Mouse (Mus musculus) kidney, embryonic 14.5 days (tissue): ENCODE data around the gene Car6. TPM values are rescaled to one million over a fixed set of nuclear protein-coding genes. Genes with fewer than 3 reads are reported as not detected.

Source experiments
- ATAC-seq: fragments of 200-750 bp; cut with Nextera tagmentation; 2 replicates; pipeline ENCODE4 v1.8.0; 2017; ENCODE audit warnings: moderate number of reproducible peaks, mild to moderate bottlenecking, moderate TSS enrichment, moderate library complexity; ENCODE audit not compliant: low FRiP score, low TSS enrichment
- H3K27ac ChIP-seq: fragments of 300-500 bp; sonication (generic); 2 replicates; pipeline ENCODE4 v1.5.1; 2014; ENCODE audit warnings: low read depth, mild to moderate bottlenecking, low read length, moderate library complexity, mixed read lengths
- H3K27me3 ChIP-seq: fragments of 300-500 bp; sonication (generic); 2 replicates; pipeline ENCODE4 v1.6.1; 2014; ENCODE audit warnings: mild to moderate bottlenecking, low read length; ENCODE audit not compliant: control insufficient read depth, insufficient read depth
- H3K36me3 ChIP-seq: fragments of 300-500 bp; sonication (generic); 2 replicates; pipeline ENCODE4 v1.6.1; 2014; ENCODE audit warnings: low read length, mixed read lengths; ENCODE audit not compliant: control insufficient read depth, insufficient read depth
- H3K4me1 ChIP-seq: fragments of 300-500 bp; sonication (generic); 2 replicates; pipeline ENCODE4 v1.6.1; 2014; ENCODE audit warnings: low read length, mixed read lengths; ENCODE audit not compliant: control insufficient read depth, insufficient read depth
- H3K4me2 ChIP-seq: fragments of 300-500 bp; sonication (generic); replicated peaks from 2 replicates; pipeline ENCODE4 v1.6.1; 2014; ENCODE audit warnings: low read depth, mild to moderate bottlenecking, low read length
- H3K4me3 ChIP-seq: fragments of 300-500 bp; sonication (generic); 2 replicates; pipeline ENCODE4 v1.5.1; 2014; ENCODE audit warnings: mild to moderate bottlenecking, low read length
- H3K9ac ChIP-seq: fragments of 300-500 bp; sonication (generic); 2 replicates; pipeline ENCODE4 v1.6.1; 2014; ENCODE audit warnings: low read depth, mild to moderate bottlenecking, low read length, moderate library complexity
- H3K9me3 ChIP-seq: fragments of 300-500 bp; sonication (generic); 2 replicates; pipeline ENCODE4 v1.6.1; 2016; ENCODE audit warnings: low read length; ENCODE audit not compliant: control insufficient read depth
- WGBS: fragments of 180-500 bp; shearing (Covaris S2); extraction: QIAGEN DNeasy Blood & Tissue Kit; methylation state at CpG from one replicate; pipeline ENCODE4 v1.1.7; 2014; 5-methylcytosine and 5-hydroxymethylcytosine counted together
- polyA plus RNA-seq: library from polyadenylated mRNA; unstranded; fragments of >200 nt; fragmentation: Nextera tagmentation; extraction: Ambion mirVana; gene quantifications from 2 replicates; pipeline ENCODE4 v1.2.1, GENCODE M21; 2014

Gene Car6
- polyA plus RNA-seq, 1 experiment from 2014 or later = not detected

DNA sequence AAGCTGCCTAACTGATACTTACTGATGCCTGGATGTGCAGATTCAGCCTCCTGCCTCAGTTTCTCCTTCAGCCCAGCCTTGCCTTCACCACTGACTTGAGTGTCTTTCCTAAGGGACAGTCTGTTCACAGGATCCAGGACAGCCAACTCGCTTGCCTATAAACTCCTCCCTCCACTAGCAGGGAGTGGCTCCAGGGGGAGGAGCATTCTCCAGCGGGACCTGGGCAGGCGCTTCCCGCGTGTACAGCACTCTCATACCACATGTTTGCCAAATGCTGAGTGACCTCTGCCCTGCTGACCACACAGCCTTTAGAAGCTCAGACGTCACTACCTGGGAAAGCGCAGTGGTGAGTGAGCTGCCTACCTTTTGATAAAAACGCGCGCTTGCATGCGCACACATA lies 19.5 kb upstream of the Car6 start:
- H3K4me2 ChIP-seq = peak overlapping the region; percentile 21
- no peaks in the 10 kb centered on the region for H3K9me3 ChIP-seq
- H3K27ac ChIP-seq = no peak overlapping the region
- no peak overlapping the region for H3K9ac ChIP-seq
- ATAC-seq = peak; percentile 67
- WGBS = 17% methylated on average over 11 of the region's 11 CpGs
- no peaks in the 10 kb centered on the region for H3K36me3 ChIP-seq
- H3K27me3 ChIP-seq = no peaks in the 10 kb centered on the region
- H3K4me3 ChIP-seq = no peak overlapping the region; the same call in 1 of the 2 replicates
- H3K4me1 ChIP-seq = no peaks in the 10 kb centered on the region

DNA sequence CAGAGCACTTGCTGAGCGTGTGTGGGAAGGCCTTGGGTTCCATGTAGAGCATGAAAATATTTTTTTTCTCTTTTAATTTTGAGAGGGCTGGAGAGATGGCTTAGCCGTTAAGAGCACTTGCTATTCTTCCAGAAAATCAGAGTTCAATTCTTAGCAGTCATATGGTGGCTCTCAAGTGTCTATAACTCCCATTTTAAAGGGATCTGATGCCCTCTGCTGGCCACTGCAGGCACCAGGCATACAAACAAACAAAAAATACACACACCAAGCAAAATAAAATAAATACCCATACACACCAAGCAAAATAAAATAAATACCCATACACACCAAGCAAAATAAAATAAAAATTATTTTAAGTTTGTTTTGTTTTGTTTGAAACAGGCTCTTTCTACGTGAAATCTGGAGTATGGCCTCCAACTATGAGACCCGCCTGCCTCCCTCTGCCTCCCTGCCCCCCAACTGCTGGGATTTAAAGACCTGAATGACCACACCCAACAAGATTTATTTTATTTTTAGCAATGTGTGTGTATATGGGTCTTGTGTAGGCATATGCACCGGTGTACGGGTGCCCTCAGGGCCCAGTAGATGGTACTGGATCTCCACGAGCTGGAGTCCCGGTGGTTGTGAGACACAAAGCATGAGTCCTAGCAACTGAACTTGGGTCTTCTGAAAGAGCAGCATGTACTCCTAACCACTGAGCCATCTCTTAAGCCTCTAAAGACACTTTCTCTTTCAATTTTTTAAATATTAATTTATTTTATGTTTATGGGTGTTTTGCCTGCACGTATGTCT lies 18.6 kb upstream of the Car6 start:
- Histone ChIP-seq H3K27me3 (no peaks in the 10 kb centered on the region), H3K27ac (no peak overlapping the region), H3K4me1 (no peaks in the 10 kb centered on the region), H3K4me2 (no peak overlapping the region), H3K36me3 (no peaks in the 10 kb centered on the region), H3K9ac (no peak overlapping the region), H3K9me3 (no peaks in the 10 kb centered on the region), H3K4me3 (no peak overlapping the region)
- 0 out of 2 replicates have a peak, but pooled peaks have one; percentile 24 for ATAC-seq
- 71% methylated on average over 9 of the region's 9 CpGs for WGBS

DNA sequence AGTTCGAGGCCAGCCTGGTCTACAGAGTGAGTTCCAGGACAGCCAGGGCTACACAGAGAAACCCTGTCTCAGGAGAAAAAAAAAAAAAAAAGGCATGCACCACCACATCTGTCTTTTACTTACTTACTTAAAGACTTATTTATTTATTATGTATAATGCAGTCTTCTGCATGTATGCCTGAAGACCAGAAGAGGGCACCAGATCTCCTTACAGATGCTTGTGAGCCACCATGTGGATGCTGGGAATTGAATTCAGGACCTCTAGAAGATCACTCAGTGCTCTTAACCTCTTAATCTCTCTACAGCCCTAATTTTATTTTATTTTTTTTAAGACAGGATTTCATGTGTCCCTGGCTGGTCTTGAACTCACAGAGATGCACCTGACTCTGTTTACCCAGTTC lies 16.8 kb upstream of the Car6 start:
- 100% methylated on average over 1 of the region's 1 CpGs for WGBS
- no peak overlapping the region for H3K9ac ChIP-seq
- peaks cover 5% of the 10 kb centered on the region; the same call in 1 of the 2 replicates for H3K4me1 ChIP-seq
- ATAC-seq = no peak
- no peaks in the 10 kb centered on the region for H3K36me3 ChIP-seq
- no peaks in the 10 kb centered on the region for H3K27me3 ChIP-seq
- no peak overlapping the region for H3K27ac ChIP-seq
- H3K4me3 ChIP-seq = no peak overlapping the region
- H3K9me3 ChIP-seq = no peaks in the 10 kb centered on the region
- H3K4me2 ChIP-seq = no peak overlapping the region

DNA sequence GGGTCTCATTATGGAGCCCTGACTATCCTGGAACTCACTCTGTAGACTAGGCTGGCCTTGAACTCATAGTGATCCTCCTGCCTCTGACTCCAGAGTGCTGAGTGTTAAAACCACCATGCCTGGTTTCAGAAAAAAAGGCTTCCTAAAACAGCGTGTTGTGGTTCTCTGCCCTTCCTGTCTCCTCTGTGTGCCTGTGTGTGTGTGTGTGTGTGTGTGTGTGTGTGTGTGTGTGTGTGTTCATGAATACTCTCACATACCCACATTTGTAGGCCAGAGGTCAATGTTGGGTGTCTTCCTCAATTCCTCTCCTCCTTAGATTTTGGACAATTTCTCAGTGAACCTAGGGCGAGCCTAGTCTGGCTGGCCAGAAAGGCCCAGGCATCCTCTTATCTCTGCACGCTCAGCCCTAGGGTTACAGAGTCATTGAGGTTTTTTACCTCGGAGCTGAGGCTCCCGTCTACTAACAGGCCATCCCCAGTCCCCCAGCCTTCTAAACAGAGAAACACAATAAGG lies 16.0 kb upstream of the Car6 start:
- no peak overlapping the region for H3K4me2 ChIP-seq
- no peak overlapping the region for H3K27ac ChIP-seq
- no peaks in the 10 kb centered on the region for H3K9me3 ChIP-seq
- H3K4me1 ChIP-seq = peaks cover 9% of the 10 kb centered on the region; the same call in 1 of the 2 replicates
- H3K27me3 ChIP-seq = no peaks in the 10 kb centered on the region
- H3K4me3 ChIP-seq = no peak overlapping the region
- H3K9ac ChIP-seq = no peak overlapping the region
- WGBS = 69% methylated on average over 5 of the region's 5 CpGs
- H3K36me3 ChIP-seq = no peaks in the 10 kb centered on the region
- no peak for ATAC-seq

DNA sequence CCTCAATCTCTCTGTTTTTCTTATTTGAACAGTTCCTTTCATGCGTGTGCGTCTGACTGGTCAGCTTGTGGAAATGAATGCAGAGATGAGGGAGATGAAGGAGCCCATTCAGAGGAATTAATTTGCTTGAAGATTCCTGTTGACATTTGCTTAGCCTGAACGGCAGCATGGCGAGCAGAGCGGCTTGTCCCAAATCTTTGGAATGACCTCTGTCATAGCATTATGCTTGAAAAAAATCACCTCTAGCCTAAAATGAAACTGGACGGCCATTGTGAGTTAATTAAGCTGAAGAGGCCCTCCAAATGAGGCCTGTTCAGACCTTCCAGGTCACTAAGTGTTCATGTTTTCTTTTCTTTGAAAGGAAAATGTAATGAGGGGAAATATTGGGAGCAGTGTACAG lies 15.3 kb upstream of the Car6 start:
- H3K9ac ChIP-seq = no peak overlapping the region
- no peak overlapping the region for H3K27ac ChIP-seq
- H3K4me2 ChIP-seq = no peak overlapping the region
- no peak for ATAC-seq
- H3K27me3 ChIP-seq = no peaks in the 10 kb centered on the region
- peaks cover 9% of the 10 kb centered on the region; the same call in 1 of the 2 replicates for H3K4me1 ChIP-seq
- no peak overlapping the region for H3K4me3 ChIP-seq
- no peaks in the 10 kb centered on the region for H3K36me3 ChIP-seq
- 79% methylated on average over 6 of the region's 6 CpGs for WGBS
- no peaks in the 10 kb centered on the region for H3K9me3 ChIP-seq

DNA sequence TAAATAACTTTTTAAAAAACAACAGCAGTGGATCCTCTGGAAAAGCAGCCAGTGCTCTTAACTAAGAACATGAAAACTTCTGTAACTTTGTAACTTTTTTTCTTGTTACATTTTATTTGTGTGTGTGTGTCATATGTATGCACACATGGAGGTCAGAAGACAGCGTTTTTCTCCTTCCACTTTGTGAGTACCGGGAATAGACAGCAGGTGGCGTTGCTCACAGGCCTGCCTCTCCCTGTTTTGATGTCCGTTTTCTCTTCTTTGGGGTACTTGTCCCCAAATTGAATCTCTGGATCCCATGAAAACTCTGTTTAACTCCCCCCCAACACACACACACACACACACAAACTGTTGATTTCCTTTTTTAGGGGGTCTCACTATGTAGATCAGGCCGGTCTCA lies 12.8 kb upstream of the Car6 start:
- peaks cover 9% of the 10 kb centered on the region; the same call in 1 of the 2 replicates for H3K4me1 ChIP-seq
- no peak overlapping the region for H3K27ac ChIP-seq
- no peak for ATAC-seq
- H3K27me3 ChIP-seq = no peaks in the 10 kb centered on the region
- no peak overlapping the region for H3K9ac ChIP-seq
- no peaks in the 10 kb centered on the region for H3K36me3 ChIP-seq
- H3K9me3 ChIP-seq = no peaks in the 10 kb centered on the region
- H3K4me3 ChIP-seq = no peak overlapping the region
- H3K4me2 ChIP-seq = no peak overlapping the region
- 40% methylated on average over 5 of the region's 5 CpGs for WGBS

DNA sequence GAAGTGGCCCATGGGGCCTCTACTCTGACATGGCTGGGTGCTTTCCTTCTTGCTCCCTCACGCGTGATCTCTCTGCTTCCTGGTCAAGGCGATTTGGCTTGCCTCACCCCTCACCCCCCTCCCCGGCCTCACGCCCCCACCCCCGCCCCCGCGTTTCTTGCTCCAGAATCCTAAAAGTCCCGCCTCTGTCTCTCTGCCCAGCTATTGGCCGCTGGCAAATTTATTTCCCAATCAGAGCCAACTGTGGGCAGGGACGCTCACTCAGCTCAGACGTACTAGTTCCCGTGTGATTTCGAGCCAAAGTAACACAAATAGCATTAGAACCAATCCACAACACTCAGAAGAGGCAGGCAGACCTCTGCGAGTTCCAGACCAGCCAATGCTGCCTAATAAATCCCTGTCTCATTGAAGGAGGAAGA lies 11.4 kb upstream of the Car6 start:
- H3K4me1 ChIP-seq = peaks cover 9% of the 10 kb centered on the region; the same call in 1 of the 2 replicates
- no peaks in the 10 kb centered on the region for H3K36me3 ChIP-seq
- H3K9me3 ChIP-seq = no peaks in the 10 kb centered on the region
- peak overlapping the region; percentile 17 for H3K27ac ChIP-seq
- peak overlapping the region; percentile 34 for H3K9ac ChIP-seq
- H3K4me3 ChIP-seq = peak overlapping the region; percentile 31
- peak; percentile 89 for ATAC-seq
- H3K4me2 ChIP-seq = peak overlapping the region; percentile 56
- H3K27me3 ChIP-seq = no peaks in the 10 kb centered on the region
- WGBS = 2% methylated on average over 15 of the region's 15 CpGs

DNA sequence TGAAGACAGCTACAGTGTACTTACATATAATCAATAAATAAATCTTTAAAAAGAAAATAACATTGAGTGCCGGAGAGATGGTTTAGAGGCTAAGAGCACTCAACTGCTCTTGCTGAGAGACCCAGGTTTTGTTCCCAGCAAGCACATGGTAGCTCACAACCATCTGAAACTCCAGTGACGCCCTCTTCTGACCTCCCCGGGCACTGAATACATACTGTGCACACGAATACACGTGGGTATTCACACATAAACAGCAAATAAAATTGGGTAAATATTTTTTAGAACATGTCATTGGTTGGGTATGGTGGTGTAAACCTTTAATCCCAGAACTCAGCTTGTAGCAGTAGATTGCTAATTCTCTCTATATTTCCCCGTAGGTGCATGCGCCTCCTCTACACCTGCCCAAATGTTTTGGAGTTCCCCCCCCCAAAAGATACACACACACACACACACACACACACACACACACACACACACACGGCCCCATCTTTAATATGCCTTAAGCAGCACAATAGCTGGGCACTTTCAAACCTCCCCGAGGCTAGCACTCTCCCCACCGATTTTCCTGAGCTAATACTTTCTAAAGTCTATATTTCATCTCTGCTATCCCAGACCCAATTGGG lies 10.9 kb upstream of the Car6 start:
- H3K4me2 ChIP-seq = peak overlapping the region; percentile 56
- H3K9me3 ChIP-seq = no peaks in the 10 kb centered on the region
- 57% methylated on average over 10 of the region's 10 CpGs for WGBS
- H3K36me3 ChIP-seq = no peaks in the 10 kb centered on the region
- H3K4me1 ChIP-seq = peaks cover 9% of the 10 kb centered on the region; the same call in 1 of the 2 replicates
- H3K27me3 ChIP-seq = no peaks in the 10 kb centered on the region
- H3K4me3 ChIP-seq = peak overlapping the region; percentile 31; the same call in 1 of the 2 replicates
- H3K27ac ChIP-seq = peak overlapping the region; percentile 17; the same call in 1 of the 2 replicates
- no peak; the same call in 1 of the 2 replicates for ATAC-seq
- H3K9ac ChIP-seq = no peak overlapping the region

DNA sequence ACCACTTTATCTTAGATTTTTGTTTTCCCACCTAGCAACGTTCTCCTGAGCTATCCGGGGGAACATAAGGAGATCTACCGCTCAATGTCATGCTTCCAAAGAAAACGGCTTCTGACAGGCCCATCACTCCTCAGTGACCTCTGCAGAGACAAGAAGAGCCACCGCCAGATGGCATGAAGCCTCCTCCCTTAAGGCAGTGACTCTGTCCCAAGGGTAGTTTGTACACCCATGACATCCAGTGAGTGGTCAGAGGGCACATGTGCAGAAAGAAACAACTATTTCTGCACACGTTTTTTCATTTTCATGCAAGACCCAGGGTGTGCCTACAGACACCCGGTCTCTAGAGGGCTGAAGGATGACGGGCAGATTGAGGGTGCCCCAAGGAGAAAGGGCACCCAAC lies 9.2 kb upstream of the Car6 start:
- ATAC-seq = no peak
- 79% methylated on average over 8 of the region's 8 CpGs for WGBS
- no peak overlapping the region for H3K4me2 ChIP-seq

More for the DNA sequence above, 9.2 kb upstream of the Car6 start:
- H3K27ac ChIP-seq = no peak overlapping the region
- peaks cover 9% of the 10 kb centered on the region; the same call in 1 of the 2 replicates for H3K4me1 ChIP-seq
- H3K9ac ChIP-seq = no peak overlapping the region
- H3K9me3 ChIP-seq = no peaks in the 10 kb centered on the region
- H3K36me3 ChIP-seq = no peaks in the 10 kb centered on the region
- no peak overlapping the region for H3K4me3 ChIP-seq
- H3K27me3 ChIP-seq = no peaks in the 10 kb centered on the region
